Mouse (Mus musculus): Measurements from ENCODE around the gene Krtap1-3. TPM values are rescaled to one million over a fixed set of nuclear protein-coding genes. Genes with fewer than 3 reads are reported as not detected.
"Not testable (repeated sequence)": the region's sequence is repeated elsewhere in the genome, so short reads cannot be mapped to it uniquely, and the experiment has no call there.

Gene Krtap1-3
- polyA plus RNA-seq, 1 experiment from 2014 or later: not detected

DNA sequence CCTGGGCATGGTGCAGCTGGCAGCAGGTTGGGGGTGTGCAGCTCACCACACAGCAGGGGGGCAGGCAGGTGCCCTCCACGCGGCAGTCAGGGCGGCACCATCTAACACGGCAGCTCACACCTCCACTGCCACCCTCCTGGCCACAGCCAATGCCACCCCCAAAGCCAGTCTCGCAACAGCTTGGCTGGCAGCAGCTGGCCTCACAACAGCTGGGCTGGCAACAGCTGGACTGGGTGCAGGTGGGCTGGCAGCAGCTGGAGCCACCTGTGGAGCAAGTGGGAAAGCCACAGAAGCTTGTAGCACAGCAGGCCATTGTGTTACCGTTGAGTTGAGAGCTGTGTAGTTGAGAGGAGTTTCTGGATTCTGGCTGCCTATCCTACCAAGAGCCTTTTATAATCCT lies 6.6 kb upstream of the Krtap1-3 start, which contains the start of gene Krtap9-3:
TSS of gene Krtap9-3 (minus strand) at position 364 of the 400 bp plus-strand sequence.
- not testable (repeated sequence) for H3K4me2 ChIP-seq; H3K9ac ChIP-seq; H3K9me3 ChIP-seq; H3K27me3 ChIP-seq (replicated peaks); H3K4me3 ChIP-seq (replicated peaks); H3K4me1 ChIP-seq; H3K27ac ChIP-seq; H3K36me3 ChIP-seq; ATAC-seq (ENCODE audit: insufficient read depth, low FRiP score, low read depth)
- 72% methylated on average over 6 of the region's 6 CpGs for WGBS

DNA sequence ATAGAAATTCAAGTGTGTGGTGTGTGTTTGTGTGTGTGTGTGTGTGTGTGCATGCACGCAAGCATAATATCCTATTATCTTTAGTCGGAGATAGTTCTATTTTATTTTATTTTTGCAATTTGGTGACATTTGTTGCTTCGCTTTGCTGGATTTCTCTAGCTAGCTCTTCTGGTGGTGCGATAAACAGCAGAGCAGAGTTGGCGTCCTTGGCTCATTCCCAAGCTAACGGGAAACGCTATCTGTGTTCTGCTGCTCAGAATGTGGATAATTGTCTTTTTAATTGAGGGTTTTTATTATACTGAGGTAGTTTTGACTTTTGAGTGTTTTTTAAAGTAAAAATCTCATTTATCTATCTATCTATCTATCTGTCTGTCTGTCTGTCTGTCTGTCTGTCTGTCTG lies 6.0 kb downstream of the Krtap1-3 start:
- no peak for ATAC-seq (ENCODE audit: insufficient read depth, low FRiP score, low read depth)
- H3K4me1 ChIP-seq: no peaks in the 10 kb centered on the region
- H3K27me3 ChIP-seq (replicated peaks): no peaks in the 10 kb centered on the region
- 81% methylated on average over 7 of the region's 7 CpGs for WGBS
- H3K27ac ChIP-seq: no peak overlapping the region
- no peaks in the 10 kb centered on the region for H3K9me3 ChIP-seq
- no peak overlapping the region for H3K9ac ChIP-seq
- no peak overlapping the region for H3K4me3 ChIP-seq (replicated peaks)
- no peaks in the 10 kb centered on the region for H3K36me3 ChIP-seq
- H3K4me2 ChIP-seq: no peak overlapping the region

DNA sequence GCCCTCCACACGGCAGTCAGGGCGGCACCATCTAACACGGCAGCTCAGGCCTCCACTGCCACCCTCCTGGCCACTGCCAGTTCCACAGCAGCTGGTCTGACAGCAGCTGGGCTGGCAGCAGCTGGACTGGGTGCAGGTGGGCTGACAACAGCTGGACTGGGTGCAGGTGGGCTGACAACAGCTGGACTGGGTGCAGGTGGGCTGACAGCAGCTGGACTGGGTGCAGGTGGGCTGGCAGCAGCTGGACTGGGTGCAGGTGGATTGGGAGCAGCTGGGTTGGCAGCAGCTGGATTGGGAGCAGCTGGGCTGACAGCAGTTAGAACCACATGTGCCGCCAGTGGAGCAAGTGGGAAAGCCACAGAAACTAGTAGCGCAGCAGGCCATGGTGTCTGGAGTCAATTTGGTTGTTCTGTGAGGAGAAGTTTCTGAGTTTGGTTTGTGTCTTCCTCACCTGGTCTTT lies 7.9 kb downstream of the Krtap1-3 start, which contains the start of gene Krtap1-4:
TSS of gene Krtap1-4 (minus strand) at position 410 of the 460 bp plus-strand sequence.
- Histone ChIP-seq H3K36me3 (no peaks in the 10 kb centered on the region), H3K27me3 (replicated peaks) (no peaks in the 10 kb centered on the region), H3K9me3 (no peaks in the 10 kb centered on the region), H3K4me2 (no peak within 1 kb of the TSS), H3K4me3 (replicated peaks) (no peak within 1 kb of the TSS), H3K4me1 (no peaks in the 10 kb centered on the region), H3K27ac (no peak within 1 kb of the TSS), H3K9ac (no peak within 1 kb of the TSS)
- no peak for ATAC-seq (ENCODE audit: insufficient read depth, low FRiP score, low read depth)
- WGBS: 77% methylated on average over 5 of the region's 5 CpGs

DNA sequence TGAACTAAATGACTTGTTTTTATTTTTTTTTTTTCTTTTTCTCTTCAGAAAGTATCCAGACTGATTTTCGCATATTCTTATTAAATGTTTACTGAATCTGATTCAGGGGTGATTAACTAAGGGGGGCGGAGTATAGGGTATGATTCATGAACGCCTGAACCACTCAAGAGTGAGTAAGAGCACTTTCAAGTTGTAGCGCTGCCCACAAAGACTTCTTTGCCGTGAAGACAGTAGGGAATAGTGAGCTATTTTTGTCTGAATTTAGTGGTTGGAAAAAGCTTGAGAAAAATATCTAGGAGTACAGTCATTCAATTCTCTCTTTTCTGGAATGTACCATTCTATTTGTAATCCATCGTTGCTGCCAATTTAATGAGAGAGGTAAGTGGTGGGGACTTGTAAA lies 9.6 kb downstream of the Krtap1-3 start:
- WGBS: 81% methylated on average over 6 of the region's 6 CpGs
- Histone ChIP-seq H3K36me3 (no peaks in the 10 kb centered on the region), H3K27me3 (replicated peaks) (no peaks in the 10 kb centered on the region), H3K4me1 (no peaks in the 10 kb centered on the region), H3K4me3 (replicated peaks) (no peak overlapping the region), H3K4me2 (no peak overlapping the region), H3K27ac (no peak overlapping the region), H3K9ac (no peak overlapping the region), H3K9me3 (no peaks in the 10 kb centered on the region)
- no peak for ATAC-seq (ENCODE audit: insufficient read depth, low FRiP score, low read depth)

DNA sequence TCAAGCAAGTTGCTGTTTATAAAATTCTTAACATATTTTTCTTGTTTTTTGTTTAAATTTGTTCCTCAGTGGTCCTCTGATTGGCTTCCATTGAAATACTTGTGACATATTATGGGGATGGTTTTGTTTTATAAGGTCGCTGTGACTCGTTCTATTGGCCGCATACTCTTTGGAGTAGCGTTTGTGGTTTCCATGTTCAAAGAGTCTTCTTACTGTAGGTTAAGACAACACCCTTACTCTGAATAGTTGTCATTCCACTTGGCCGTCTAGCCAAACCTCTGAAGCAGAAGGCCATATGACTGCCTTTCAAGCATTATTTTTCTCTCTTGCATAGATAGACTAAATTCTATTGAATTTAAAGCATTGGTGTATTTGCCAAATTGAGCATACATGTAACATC lies 10.1 kb downstream of the Krtap1-3 start:
- no peaks in the 10 kb centered on the region for H3K9me3 ChIP-seq
- H3K36me3 ChIP-seq: no peaks in the 10 kb centered on the region
- no peaks in the 10 kb centered on the region for H3K27me3 ChIP-seq (replicated peaks)
- ATAC-seq (ENCODE audit: insufficient read depth, low FRiP score, low read depth): no peak
- no peak overlapping the region for H3K4me2 ChIP-seq
- H3K4me3 ChIP-seq (replicated peaks): no peak overlapping the region
- H3K27ac ChIP-seq: no peak overlapping the region
- 92% methylated on average over 5 of the region's 5 CpGs for WGBS
- H3K9ac ChIP-seq: no peak overlapping the region
- H3K4me1 ChIP-seq: no peaks in the 10 kb centered on the region

DNA sequence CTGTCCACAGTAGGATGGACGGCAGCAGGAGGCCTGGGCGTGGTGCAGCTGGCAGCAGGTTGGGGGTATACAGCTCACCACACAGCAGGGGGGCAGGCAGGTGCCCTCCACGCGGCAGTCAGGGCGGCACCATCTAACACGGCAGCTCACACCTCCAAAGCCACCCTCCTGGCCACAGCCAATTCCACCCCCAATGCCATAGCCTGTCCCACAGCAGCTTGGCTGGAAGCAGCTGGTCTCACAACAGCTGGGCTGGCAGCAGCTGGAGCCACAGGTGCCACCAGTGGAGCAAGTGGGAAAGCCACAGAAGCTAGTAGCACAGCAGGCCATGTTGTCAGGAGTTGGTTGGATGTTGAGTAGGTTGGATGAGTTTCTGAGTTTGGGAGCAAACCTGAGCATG lies 10.5 kb downstream of the Krtap1-3 start, which contains the start of gene Krtap1-5:
TSS of gene Krtap1-5 (minus strand) at position 381 of the 400 bp plus-strand sequence.
- no peaks in the 10 kb centered on the region for H3K9me3 ChIP-seq
- H3K4me2 ChIP-seq: no peak within 1 kb of the TSS
- H3K9ac ChIP-seq: no peak within 1 kb of the TSS
- H3K27ac ChIP-seq: no peak within 1 kb of the TSS
- 80% methylated on average over 6 of the region's 6 CpGs for WGBS
- H3K4me1 ChIP-seq: no peaks in the 10 kb centered on the region
- ATAC-seq (ENCODE audit: insufficient read depth, low FRiP score, low read depth): no peak
- no peaks in the 10 kb centered on the region for H3K36me3 ChIP-seq
- no peaks in the 10 kb centered on the region for H3K27me3 ChIP-seq (replicated peaks)
- H3K4me3 ChIP-seq (replicated peaks): no peak within 1 kb of the TSS

DNA sequence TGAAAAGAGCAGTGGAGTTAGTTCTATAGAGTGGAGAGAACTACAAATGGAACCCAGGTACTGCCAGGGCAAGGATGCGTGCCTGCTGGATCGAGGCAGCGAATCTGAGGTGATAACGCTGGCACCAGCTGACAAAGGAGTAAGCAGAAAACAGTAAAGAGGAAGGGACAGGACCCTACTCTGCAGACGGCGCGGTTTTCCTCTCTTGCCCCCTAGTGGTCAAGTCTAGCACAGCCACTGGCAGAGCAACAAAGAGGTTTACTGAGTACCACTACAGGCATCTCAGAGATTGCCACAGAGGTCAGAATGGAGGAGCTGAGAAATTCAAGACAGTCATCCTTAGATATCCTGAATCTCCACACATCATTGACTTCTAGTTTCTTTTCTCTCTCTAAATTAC lies 17.0 kb downstream of the Krtap1-3 start:
- ATAC-seq (ENCODE audit: insufficient read depth, low FRiP score, low read depth): no peak
- Histone ChIP-seq H3K4me2 (peak overlapping the region; percentile 45; the same call in 1 of the 2 replicates), H3K4me3 (replicated peaks) (no peak overlapping the region), H3K36me3 (no peaks in the 10 kb centered on the region), H3K27ac (no peak overlapping the region), H3K27me3 (replicated peaks) (no peaks in the 10 kb centered on the region), H3K9me3 (no peaks in the 10 kb centered on the region), H3K9ac (no peak overlapping the region), H3K4me1 (no peaks in the 10 kb centered on the region)
- WGBS: 2% methylated on average over 7 of the region's 7 CpGs

DNA sequence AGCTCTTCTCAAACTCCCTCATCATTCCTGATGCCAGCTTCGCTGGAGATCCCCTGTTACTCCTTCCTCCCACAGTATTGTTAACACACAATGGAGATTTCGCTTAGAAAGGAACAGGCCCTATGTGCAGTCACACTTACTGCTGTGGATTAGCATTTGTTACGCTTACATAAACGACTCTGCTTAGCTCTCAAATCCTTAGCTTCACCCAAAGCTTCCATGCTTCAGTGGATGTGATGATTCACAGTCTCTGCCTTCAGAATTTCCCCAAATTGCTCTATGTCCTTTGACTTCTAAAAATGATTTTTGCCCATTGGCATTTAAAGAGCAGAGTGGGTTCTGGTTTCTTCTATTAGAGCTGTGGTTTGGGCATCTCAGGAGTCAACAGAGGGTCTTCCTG lies 18.0 kb downstream of the Krtap1-3 start:
- Histone ChIP-seq H3K36me3 (no peaks in the 10 kb centered on the region), H3K9me3 (no peaks in the 10 kb centered on the region), H3K9ac (no peak overlapping the region), H3K4me2 (no peak overlapping the region), H3K27ac (no peak overlapping the region), H3K27me3 (replicated peaks) (no peaks in the 10 kb centered on the region), H3K4me3 (replicated peaks) (no peak overlapping the region), H3K4me1 (no peaks in the 10 kb centered on the region)
- WGBS: 66% methylated on average over 4 of the region's 4 CpGs
- ATAC-seq (ENCODE audit: insufficient read depth, low FRiP score, low read depth): no peak

DNA sequence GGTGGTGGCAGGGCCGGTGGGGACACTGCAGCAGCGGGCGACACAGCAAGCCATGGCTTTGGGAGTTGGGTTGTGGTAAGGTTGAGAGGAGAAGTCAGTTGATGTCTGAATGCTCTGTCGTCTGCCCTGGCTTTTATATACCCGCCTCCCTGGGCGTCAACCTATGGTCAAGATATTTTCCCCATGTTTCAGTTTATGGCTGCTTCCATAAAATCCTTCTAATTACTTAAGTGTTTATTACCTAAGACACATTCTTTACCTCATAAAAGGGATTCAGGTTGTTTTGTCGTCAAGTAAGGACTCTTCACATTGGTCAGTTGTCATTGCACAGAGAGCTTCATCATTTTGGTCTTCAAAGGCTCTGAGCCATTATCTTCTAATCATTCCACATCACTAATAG lies 24.6 kb downstream of the Krtap1-3 start, which contains the start of gene Krtap3-1:
TSS of gene Krtap3-1 (minus strand) at position 101 of the 400 bp plus-strand sequence.
- ATAC-seq (ENCODE audit: insufficient read depth, low FRiP score, low read depth): no peak
- no peak within 1 kb of the TSS for H3K4me2 ChIP-seq
- WGBS: 85% methylated on average over 7 of the region's 7 CpGs
- no peaks in the 10 kb centered on the region for H3K9me3 ChIP-seq
- H3K27ac ChIP-seq: no peak within 1 kb of the TSS
- H3K4me1 ChIP-seq: no peaks in the 10 kb centered on the region
- no peaks in the 10 kb centered on the region for H3K27me3 ChIP-seq (replicated peaks)
- H3K36me3 ChIP-seq: no peaks in the 10 kb centered on the region
- no peak within 1 kb of the TSS for H3K9ac ChIP-seq
- no peak within 1 kb of the TSS for H3K4me3 ChIP-seq (replicated peaks)

DNA sequence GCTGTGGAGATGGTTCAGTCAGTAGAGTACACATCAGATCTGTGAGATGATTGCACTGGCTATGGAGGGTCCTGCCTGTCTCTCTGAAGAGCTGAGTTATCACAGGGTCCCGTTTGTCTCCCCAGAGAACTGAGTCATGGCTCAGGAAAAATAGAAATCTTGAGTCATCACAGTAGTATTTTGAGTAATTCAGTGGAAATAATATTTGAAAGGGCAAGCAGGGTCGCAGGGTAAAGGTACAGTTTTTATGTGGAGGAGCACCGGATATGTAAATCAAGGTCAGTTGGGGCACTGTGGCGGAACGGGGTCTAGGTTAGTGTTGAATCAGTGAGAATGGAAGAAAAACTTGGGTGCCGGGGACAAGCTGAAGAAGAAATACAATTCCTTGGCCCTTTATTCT lies 28.6 kb downstream of the Krtap1-3 start:
- no peak overlapping the region for H3K27ac ChIP-seq
- H3K9ac ChIP-seq: no peak overlapping the region
- H3K27me3 ChIP-seq (replicated peaks): no peaks in the 10 kb centered on the region
- WGBS: 78% methylated on average over 6 of the region's 6 CpGs
- no peaks in the 10 kb centered on the region for H3K9me3 ChIP-seq
- H3K4me3 ChIP-seq (replicated peaks): no peak overlapping the region
- ATAC-seq (ENCODE audit: insufficient read depth, low FRiP score, low read depth): no peak
- no peaks in the 10 kb centered on the region for H3K36me3 ChIP-seq
- H3K4me2 ChIP-seq: no peak overlapping the region
- H3K4me1 ChIP-seq: no peaks in the 10 kb centered on the region

DNA sequence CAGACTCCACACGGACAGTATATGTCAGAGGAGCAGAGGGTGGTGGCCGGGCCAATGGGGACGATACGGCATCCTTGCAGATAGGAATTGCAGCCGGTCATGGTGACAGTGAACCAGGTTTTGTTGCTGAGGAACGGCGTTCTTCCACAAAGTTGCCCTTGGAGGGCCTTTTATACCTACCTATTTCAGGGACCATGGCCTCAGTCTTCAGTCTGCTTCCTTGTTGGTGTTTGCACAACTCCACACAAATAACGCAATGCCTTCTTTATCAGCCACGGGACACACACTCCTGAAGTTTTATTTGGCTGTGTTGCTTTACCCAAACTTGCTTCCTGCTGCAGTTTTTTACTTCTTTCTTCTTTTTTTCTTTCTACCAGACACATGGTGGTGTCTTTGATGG lies 31.8 kb downstream of the Krtap1-3 start, which contains the start of gene Gm11939:
TSS of gene Gm11939 (minus strand) at position 101 of the 400 bp plus-strand sequence.
- H3K36me3 ChIP-seq: no peaks in the 10 kb centered on the region

DNA sequence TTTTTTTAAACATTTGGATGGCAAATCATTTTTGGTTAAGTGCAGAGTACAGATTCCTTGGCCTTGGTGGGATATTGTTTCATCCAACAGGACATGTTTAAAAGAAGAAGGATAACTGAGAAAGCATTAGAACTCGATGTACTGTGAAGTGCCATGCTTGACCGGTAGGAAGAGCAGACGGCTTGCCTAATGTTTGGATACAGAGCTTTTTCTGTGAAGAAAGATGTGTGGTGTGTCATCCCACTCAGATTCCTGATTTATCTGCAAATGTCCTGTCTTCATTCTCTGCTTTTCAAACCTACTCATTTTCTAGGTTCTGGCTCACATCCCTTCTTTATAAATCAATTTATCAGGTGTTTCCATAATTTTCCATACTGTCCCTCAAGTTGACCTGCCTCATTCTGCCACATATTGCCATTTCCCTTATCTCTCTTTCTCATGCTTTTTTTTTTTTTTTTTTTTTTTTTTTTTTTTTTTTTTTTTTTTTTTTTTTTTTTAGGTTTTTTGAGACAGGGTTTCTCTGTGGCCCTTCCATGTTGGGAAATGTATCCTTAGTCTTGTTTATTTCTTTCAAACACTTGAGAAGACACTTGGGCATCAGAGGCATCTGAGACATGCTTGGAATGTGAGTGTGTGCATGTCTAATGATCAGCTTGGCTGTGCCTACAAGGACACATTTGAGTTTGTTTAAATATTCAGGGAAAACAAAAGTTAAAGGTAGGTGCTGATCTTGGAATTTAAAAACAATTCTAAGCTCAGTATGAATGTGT lies 33.0 kb downstream of the Krtap1-3 start:
- ATAC-seq (ENCODE audit: insufficient read depth, low FRiP score, low read depth): no peak
- Histone ChIP-seq H3K4me1 (no peaks in the 10 kb centered on the region), H3K27ac (no peak overlapping the region), H3K27me3 (replicated peaks) (no peaks in the 10 kb centered on the region), H3K4me2 (no peak overlapping the region), H3K9me3 (no peaks in the 10 kb centered on the region), H3K4me3 (replicated peaks) (no peak overlapping the region), H3K36me3 (no peaks in the 10 kb centered on the region), H3K9ac (no peak overlapping the region)
- 57% methylated on average over 3 of the region's 3 CpGs for WGBS

More for the DNA sequence above, 31.8 kb downstream of the Krtap1-3 start, which contains the start of gene Gm11939:
- no peaks in the 10 kb centered on the region for H3K9me3 ChIP-seq
- 83% methylated on average over 9 of the region's 9 CpGs for WGBS
- H3K4me1 ChIP-seq: no peaks in the 10 kb centered on the region
- ATAC-seq (ENCODE audit: insufficient read depth, low FRiP score, low read depth): no peak
- H3K27me3 ChIP-seq (replicated peaks): no peaks in the 10 kb centered on the region
- H3K4me3 ChIP-seq (replicated peaks): no peak within 1 kb of the TSS
- no peak within 1 kb of the TSS for H3K4me2 ChIP-seq
- no peak within 1 kb of the TSS for H3K9ac ChIP-seq
- H3K27ac ChIP-seq: no peak within 1 kb of the TSS

Measured in stomach, embryonic 15.5 days (tissue).